Mouse (Mus musculus) myocyte (in vitro differentiated cells): Measurements from ENCODE around the gene Agfg2.

Experiments used
- POLR2A ChIP-seq: IDR thresholded peaks from one replicate; pipeline ENCODE4 v1.6.1; 2011; ENCODE audit warnings: low read depth, mild to moderate bottlenecking, control low read depth, moderate library complexity; ENCODE audit not compliant: insufficient read length
- POLR2AphosphoS2 ChIP-seq: IDR thresholded peaks from one replicate; pipeline ENCODE4 v1.6.1; 2011; ENCODE audit warnings: low read depth, control low read depth; ENCODE audit not compliant: insufficient read length
- REST ChIP-seq: IDR thresholded peaks from one replicate; pipeline ENCODE4 v1.6.1; 2011; ENCODE audit warnings: mild to moderate bottlenecking, control low read depth, moderate library complexity; ENCODE audit not compliant: insufficient read depth, insufficient read length
- USF1 ChIP-seq: IDR thresholded peaks from one replicate; pipeline ENCODE4 v1.6.1; 2011; ENCODE audit warnings: low read depth, mild to moderate bottlenecking, control low read depth, moderate library complexity

DNA sequence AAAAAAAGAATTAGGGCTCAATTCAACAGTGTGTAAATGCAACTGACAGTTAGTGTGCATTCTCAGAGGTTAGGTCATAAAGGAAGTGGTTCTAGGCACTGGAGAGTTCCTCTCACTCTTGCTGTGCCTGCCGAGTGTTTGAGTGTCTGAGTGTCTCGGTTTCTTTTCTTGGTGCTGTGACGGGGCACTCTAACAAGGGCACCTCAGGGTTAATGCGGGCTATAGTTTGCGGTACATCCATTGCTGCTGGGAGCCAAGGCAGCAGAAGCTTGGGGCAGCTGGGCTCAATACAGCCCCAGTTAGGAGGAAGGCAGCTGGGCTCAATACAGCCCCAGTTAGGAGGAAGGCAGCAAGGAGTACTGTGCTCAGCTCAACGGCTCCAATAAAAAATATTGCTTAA, 20.7 kb upstream of the Agfg2 start:
- no peak for TF ChIP-seq POLR2A
- no peak for TF ChIP-seq REST
- no peak for TF ChIP-seq POLR2AphosphoS2
- TF ChIP-seq USF1 = no peak
